Mouse (Mus musculus): ENCODE results near the gene Brca2.

GRCm38 (mm10) chr5:150611136-150611535 is 88.7 kb downstream of the Brca2 start:
- no peak for TF ChIP-seq CTCF (conservative IDR thresholded peaks at IDR 0.05; ENCODE audit: insufficient read depth, insufficient read length, low read depth, low read length)
- no peak for TF ChIP-seq POLR2A (IDR thresholded peaks at IDR 0.05; ENCODE audit: low read depth, low read length)

Data from kidney, adult 2 months (tissue).